Comparison of ENCODE assay signal across 7 mouse cellular contexts in the genomic region with DNA sequence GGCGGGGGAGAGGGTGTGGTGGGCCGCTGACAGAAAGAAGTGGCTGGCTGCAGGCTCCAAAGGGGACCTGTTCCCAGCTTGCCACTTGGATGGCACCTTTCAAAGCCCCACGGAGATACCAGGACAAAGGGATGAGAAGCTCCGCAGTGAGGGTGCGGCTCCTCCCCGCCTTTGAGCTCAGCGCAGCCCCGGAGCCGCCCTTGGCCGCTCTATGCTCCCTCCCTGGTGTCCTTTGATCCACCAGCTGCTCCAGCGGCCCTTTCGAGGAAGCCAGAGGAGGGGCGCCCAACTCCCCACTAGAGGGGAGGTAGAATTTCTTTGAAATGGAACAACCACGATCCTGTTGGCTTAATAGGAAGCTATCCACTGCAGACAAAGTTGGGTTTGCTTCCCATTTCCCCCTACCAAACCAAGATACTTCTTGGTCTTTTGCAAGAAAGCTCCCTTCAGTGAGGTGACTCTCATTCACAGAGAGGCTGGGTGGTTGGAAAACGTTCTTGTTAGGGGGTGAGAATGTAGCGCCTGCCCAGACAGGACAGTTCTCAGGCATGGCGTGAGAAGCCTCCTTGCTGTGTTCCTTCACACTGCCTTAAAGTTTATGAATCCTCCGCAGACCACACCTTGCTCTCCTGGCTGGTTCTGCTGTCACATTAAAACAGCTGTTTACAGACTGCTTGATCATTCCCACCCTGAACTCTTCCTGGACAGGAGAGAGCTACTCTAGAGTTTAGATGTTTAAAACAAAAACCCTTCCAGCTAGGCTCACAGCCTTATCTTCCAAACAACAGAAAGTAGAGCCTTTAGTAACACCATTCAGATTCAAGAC. TPM values are rescaled to one million over a fixed set of nuclear protein-coding genes. Genes with fewer than 3 reads are reported as not detected.
DNase-seq lines count a peak whose midpoint lies in the region; ATAC-seq lines count a peak whose summit lies in the region.

No protein-coding gene starts in this region.

- peak overlapping the region; percentile 40 for H3K4me2 ChIP-seq in forebrain, embryonic 15.5 days (replicated peaks)
- H3K4me2 ChIP-seq in intestine, embryonic 16.5 days (ENCODE audit: low read depth, low read length): peak overlapping the region; percentile 49

- WGBS in forebrain, embryonic 15.5 days: 11% methylated on average over 18 of the region's 18 CpGs
- 5% methylated on average over 17 of the region's 18 CpGs for WGBS in intestine, embryonic 16.5 days

- DNase-seq in urinary bladder, postnatal 14 days (ENCODE audit: low spot score): peak; percentile 17
- no peak for DNase-seq in urinary bladder, adult 18-20 months (ENCODE audit: low spot score in 2 of 2)
- peak; percentile 40 for DNase-seq in neural tube, embryonic 10.5 days (ENCODE audit: extremely low spot score, low spot score)
- DNase-seq in layer of hippocampus, adult 9-11 months: no peak

- no peaks in the 10 kb centered on the region for H3K9me3 ChIP-seq in forebrain, embryonic 15.5 days
- H3K9me3 ChIP-seq in intestine, embryonic 16.5 days (ENCODE audit: control insufficient read depth, low read length): no peaks in the 10 kb centered on the region

- no peak for ATAC-seq in forebrain, embryonic 15.5 days (replicated peaks)
- peak; percentile 44; the same call in 1 of the 2 replicates for ATAC-seq in intestine, embryonic 16.5 days
- no peak for ATAC-seq in erythroblast, adult 5-6 weeks (replicated peaks; ENCODE audit: low FRiP score, poor library complexity, severe bottlenecking)

- H3K9ac ChIP-seq in forebrain, embryonic 15.5 days (replicated peaks): no peak overlapping the region
- H3K9ac ChIP-seq in intestine, embryonic 16.5 days (ENCODE audit: low read depth, low read length): peak overlapping the region; percentile 27

- no peaks in the 10 kb centered on the region for H3K36me3 ChIP-seq in forebrain, embryonic 15.5 days
- H3K36me3 ChIP-seq in intestine, embryonic 16.5 days (ENCODE audit: control insufficient read depth, insufficient read depth, low read length): no peaks in the 10 kb centered on the region

- H3K27me3 ChIP-seq in forebrain, embryonic 15.5 days: peaks cover 16% of the 10 kb centered on the region; the same call in 1 of the 2 replicates
- peaks cover 6% of the 10 kb centered on the region; the same call in 1 of the 2 replicates for H3K27me3 ChIP-seq in intestine, embryonic 16.5 days (replicated peaks; ENCODE audit: control insufficient read depth, insufficient read depth, low read length)

- no peak overlapping the region for H3K27ac ChIP-seq in forebrain, embryonic 15.5 days (replicated peaks)
- no peak overlapping the region for H3K27ac ChIP-seq in intestine, embryonic 16.5 days (ENCODE audit: low read length)

- H3K4me3 ChIP-seq in forebrain, embryonic 15.5 days: peak overlapping the region; percentile 19
- H3K4me3 ChIP-seq in intestine, embryonic 16.5 days (ENCODE audit: low read length): peak overlapping the region; percentile 30

- H3K4me1 ChIP-seq in forebrain, embryonic 15.5 days: peaks cover 31% of the 10 kb centered on the region
- H3K4me1 ChIP-seq in intestine, embryonic 16.5 days (ENCODE audit: control insufficient read depth, insufficient read depth, low read length): peaks cover 17% of the 10 kb centered on the region

RNA-seq across cellular contexts. Expression of gene Ccdc186, which starts 45.9 kb away (rescaled TPM):
- polyA plus RNA-seq in forebrain, embryonic 15.5 days (2015; fragmentation: Nextera tagmentation; extraction: Ambion mirVana): 26.4 and 27.6 TPM in 2 replicates
- polyA plus RNA-seq in intestine, embryonic 16.5 days (2015; fragmentation: Nextera tagmentation; extraction: Ambion mirVana): 10.5 and 12.9 TPM in 2 replicates
- total RNA-seq in erythroblast, adult 5-6 weeks (2015; ENCODE audit: low replicate concordance): 20.5 and 24.2 TPM in 2 replicates
- total RNA-seq in erythroblast, adult 5-6 weeks (2017; ENCODE audit: low replicate concordance): 56.7 and 70.5 TPM in 2 replicates

RNA-seq across cellular contexts. Expression of gene Tdrd1, which starts 49.9 kb away (rescaled TPM):
- 0.73 and 0.75 TPM in 2 replicates for polyA plus RNA-seq in forebrain, embryonic 15.5 days (2015; fragmentation: Nextera tagmentation; extraction: Ambion mirVana)
- 0.71 and 0.82 TPM in 2 replicates for polyA plus RNA-seq in intestine, embryonic 16.5 days (2015; fragmentation: Nextera tagmentation; extraction: Ambion mirVana)
- not detected in 2 replicates for total RNA-seq in erythroblast, adult 5-6 weeks (2015; ENCODE audit: low replicate concordance)
- not detected in 2 replicates for total RNA-seq in erythroblast, adult 5-6 weeks (2017; ENCODE audit: low replicate concordance)

RNA-seq across cellular contexts. Expression of gene Adrb1, which starts 54.1 kb away (rescaled TPM):
- polyA plus RNA-seq in forebrain, embryonic 15.5 days (2015; fragmentation: Nextera tagmentation; extraction: Ambion mirVana): 1.6 TPM in 2 replicates
- 0.35 and 0.36 TPM in 2 replicates for polyA plus RNA-seq in intestine, embryonic 16.5 days (2015; fragmentation: Nextera tagmentation; extraction: Ambion mirVana)
- not detected in 2 replicates for total RNA-seq in erythroblast, adult 5-6 weeks (2015; ENCODE audit: low replicate concordance)
- not detected in 2 replicates for total RNA-seq in erythroblast, adult 5-6 weeks (2017; ENCODE audit: low replicate concordance)

Comparison
In these comparisons a context has a peak if more than half of its experiments do, and no peak if none do; other contexts are left out.
1. DNase-seq: peak in urinary bladder, postnatal 14 days (single experiment) and neural tube, embryonic 10.5 days (single experiment); none in urinary bladder, adult 18-20 months (0 of 2) and layer of hippocampus, adult 9-11 months (single experiment).